Comparison of ENCODE assay signal across 22 mouse cellular contexts in genomic region chr10:105548040-105548439, GRCm38 (mm10). TPM values are rescaled to one million over a fixed set of nuclear protein-coding genes. Genes with fewer than 3 reads are reported as not detected.
A peak's percentile ranks its signal among the peaks of the same experiment; 100 is the strongest.
DNase-seq lines count a peak whose midpoint lies in the region; ATAC-seq lines count a peak whose summit lies in the region.
"Had no signal": no experiment of that assay in that cellular context is flagged by ENCODE, and none has a peak within 500 bp of the region (broad histone marks: within the 10 kb centered on the region; RNA-seq: fewer than 3 reads in every experiment).

No protein-coding gene starts in this region.

- peak; percentile 69 for ATAC-seq in common myeloid progenitor, adult 5-6 weeks (replicated peaks; ENCODE audit: low read depth, poor library complexity, severe bottlenecking)
- ATAC-seq in hematopoietic stem cell, adult 5-6 weeks (replicated peaks in 1 of 2; ENCODE audit: insufficient read depth in 1 of 2, low FRiP score in 2 of 2, low TSS enrichment in 1 of 2, low read depth in 1 of 2, poor library complexity in 2 of 2, severe bottlenecking in 2 of 2) = peak; percentile 68 to 77
- ATAC-seq in megakaryocyte progenitor cell, adult 5-6 weeks (replicated peaks; ENCODE audit: poor library complexity) = peak; percentile 48
- ATAC-seq in erythroid progenitor cell, adult 5-6 weeks (replicated peaks; ENCODE audit: low FRiP score, poor library complexity, severe bottlenecking) = no peak
- ATAC-seq: activated CD4-positive, CD25-positive, alpha-beta regulatory T cell, adult 4 months; CD4-positive, CD25-positive, alpha-beta regulatory T cell, adult 4 months; forebrain, embryonic 13.5 days; forebrain, embryonic 15.5 days; forebrain, postnatal 0 days; Patski had no signal

- no peak for DNase-seq in urinary bladder, postnatal 25 days (ENCODE audit: low spot score)
- DNase-seq: adrenal gland, adult 8-10 months; adrenal gland, postnatal 14 days; adrenal gland, postnatal 36 days; B cell, adult 2 months; cerebellum, adult 11-12 months; cerebellum, adult 2 months; cerebellum, adult 9-10 months; cerebellum, postnatal 10 days; cerebellum, postnatal 25 days; embryo, embryonic 11 days; forebrain, postnatal 0 days had no signal

RNA-seq across cellular contexts. Expression of gene Tmtc2, which starts 26.2 kb away (rescaled TPM):
- 1.4 and 1.8 TPM in 2 replicates for total RNA-seq in common myeloid progenitor, adult 5-6 weeks (2017)
- total RNA-seq in hematopoietic stem cell, adult 5-6 weeks (2017) = 3.5 and 4.1 TPM in 2 replicates
- total RNA-seq in megakaryocyte progenitor cell, adult 5-6 weeks (2015) = 0.39 and 0.99 TPM in 2 replicates
- total RNA-seq in megakaryocyte progenitor cell, adult 5-6 weeks (2017) = 0.34 and 0.62 TPM in 2 replicates
- total RNA-seq in erythroid progenitor cell, adult 5-6 weeks (2015; ENCODE audit: low replicate concordance) = not detected in 2 replicates
- total RNA-seq in erythroid progenitor cell, adult 5-6 weeks (2017; ENCODE audit: low replicate concordance) = not detected in 2 replicates
- total RNA-seq: CH12.LX had no signal
